Mouse (Mus musculus) heart, embryonic 11.5 days (tissue): ENCODE measurements around the gene Zbtb39. TPM values are rescaled to one million over a fixed set of nuclear protein-coding genes. Genes with fewer than 3 reads are reported as not detected.

Experiments used
- ATAC-seq: fragments of 200-750 bp; cut with Nextera tagmentation; replicated peaks from 2 replicates; pipeline ENCODE4 v1.8.0; 2017; ENCODE audit warnings: moderate library complexity; ENCODE audit not compliant: insufficient number of reproducible peaks, low FRiP score, low TSS enrichment
- H3K27ac ChIP-seq: fragments of 300-500 bp; sonication (generic); 2 replicates; pipeline ENCODE4 v1.5.1; 2014; ENCODE audit warnings: mild to moderate bottlenecking, low read depth, low read length
- H3K27me3 ChIP-seq: fragments of 300-500 bp; sonication (generic); 2 replicates; pipeline ENCODE4 v1.6.1; 2014; ENCODE audit warnings: mild to moderate bottlenecking, low read length, mixed read lengths; ENCODE audit not compliant: control insufficient read depth, insufficient read depth
- H3K36me3 ChIP-seq: fragments of 300-500 bp; sonication (generic); 2 replicates; pipeline ENCODE4 v1.6.1; 2014; ENCODE audit warnings: mild to moderate bottlenecking, low read length, moderate library complexity, mixed read lengths; ENCODE audit not compliant: control insufficient read depth, insufficient read depth
- H3K4me1 ChIP-seq: fragments of 300-500 bp; sonication (generic); 2 replicates; pipeline ENCODE4 v1.6.1; 2014; ENCODE audit warnings: low read length; ENCODE audit not compliant: control insufficient read depth, insufficient read depth
- H3K4me2 ChIP-seq: fragments of 300-500 bp; sonication (generic); 2 replicates; pipeline ENCODE4 v1.6.1; 2014; ENCODE audit warnings: mild to moderate bottlenecking, moderate library complexity
- H3K4me3 ChIP-seq: fragments of 300-500 bp; sonication (generic); 2 replicates; pipeline ENCODE4 v1.5.1; 2014; ENCODE audit warnings: low read depth, low read length
- H3K9ac ChIP-seq: fragments of 300-500 bp; sonication (generic); 2 replicates; pipeline ENCODE4 v1.6.1; 2014; ENCODE audit warnings: mild to moderate bottlenecking, low read depth, low read length, moderate library complexity
- H3K9me3 ChIP-seq: fragments of 300-500 bp; sonication (generic); replicated peaks from 2 replicates; pipeline ENCODE4 v1.6.1; 2016; ENCODE audit warnings: low read length; ENCODE audit not compliant: control insufficient read depth
- WGBS: fragments of 180-500 bp; shearing (Covaris S2); extraction: QIAGEN DNeasy Blood & Tissue Kit; methylation state at CpG from one replicate; pipeline ENCODE4 v1.1.7; 2014; ENCODE audit not compliant: insufficient replicate concordance; 5-methylcytosine and 5-hydroxymethylcytosine counted together
- polyA plus RNA-seq: library from polyadenylated mRNA; unstranded; fragments of >200 nt; fragmentation: Nextera tagmentation; extraction: Ambion mirVana; gene quantifications from 2 replicates; pipeline ENCODE4 v1.2.1, GENCODE M21; 2014

Gene Zbtb39
- polyA plus RNA-seq, 1 experiment from 2014 or later, result 4.2 TPM

DNA sequence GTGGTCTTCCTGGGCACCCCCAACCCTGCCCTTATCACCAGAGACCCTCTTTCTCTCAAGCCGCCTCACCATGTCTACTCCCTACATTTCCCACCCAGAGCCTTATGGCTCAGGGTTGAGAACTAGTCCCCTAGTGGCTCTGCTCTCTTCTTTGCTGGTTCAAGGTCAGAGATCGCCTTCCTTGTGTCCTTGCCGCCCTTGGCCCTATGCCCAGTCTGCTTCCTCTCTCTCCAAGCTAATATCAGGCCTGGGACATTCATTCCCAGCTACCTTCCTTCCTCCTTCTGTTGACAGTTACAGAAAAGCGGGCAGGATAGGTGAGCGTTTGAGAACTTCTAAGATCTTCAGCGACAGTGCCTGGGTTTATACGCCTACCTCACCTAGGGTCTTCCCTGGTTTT, 31.6 kb upstream of the Zbtb39 start:
- H3K4me1 ChIP-seq, result no peaks in the 10 kb centered on the region
- H3K9me3 ChIP-seq, result no peaks in the 10 kb centered on the region
- WGBS, result 68% methylated on average over 7 of the region's 7 CpGs
- H3K27me3 ChIP-seq, result no peaks in the 10 kb centered on the region
- no peak overlapping the region for H3K9ac ChIP-seq
- no peak overlapping the region for H3K27ac ChIP-seq
- H3K36me3 ChIP-seq, result no peaks in the 10 kb centered on the region
- no peak overlapping the region for H3K4me3 ChIP-seq
- no peak for ATAC-seq
- no peak overlapping the region for H3K4me2 ChIP-seq

GRCm38 (mm10) chr10:127708850-127709370, 30.4 kb upstream of the Zbtb39 start:
- no peak overlapping the region for H3K4me2 ChIP-seq
- no peaks in the 10 kb centered on the region for H3K9me3 ChIP-seq
- 73% methylated on average over 3 of the region's 3 CpGs for WGBS
- no peak overlapping the region for H3K9ac ChIP-seq
- no peak overlapping the region for H3K4me3 ChIP-seq
- H3K36me3 ChIP-seq, result no peaks in the 10 kb centered on the region
- H3K27ac ChIP-seq, result no peak overlapping the region
- H3K4me1 ChIP-seq, result peaks cover 4% of the 10 kb centered on the region; the same call in 1 of the 2 replicates
- no peaks in the 10 kb centered on the region for H3K27me3 ChIP-seq
- no peak for ATAC-seq

DNA sequence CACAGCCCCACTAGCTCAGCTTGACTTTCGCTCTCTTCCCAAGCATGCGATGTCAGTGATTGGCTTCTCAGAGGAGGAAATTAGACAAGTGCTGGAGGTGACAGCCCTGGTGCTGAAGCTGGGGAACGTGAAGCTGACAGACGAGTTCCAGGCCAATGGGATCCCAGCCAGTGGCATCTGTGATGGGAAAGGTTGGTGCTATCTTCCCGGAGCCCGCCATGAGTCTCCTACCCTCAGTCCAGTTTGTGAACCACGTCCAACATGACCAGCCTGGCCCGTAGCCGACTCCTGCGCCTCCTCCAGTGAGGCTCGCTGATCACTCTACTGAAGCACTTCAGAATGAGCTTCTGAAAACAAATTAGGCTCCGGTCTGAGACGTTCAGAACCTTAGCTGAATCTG, 29.0 kb upstream of the Zbtb39 start:
- 56% methylated on average over 13 of the region's 13 CpGs for WGBS
- no peak overlapping the region for H3K27ac ChIP-seq

GRCm38 (mm10) chr10:127712736-127713135, 26.6 kb upstream of the Zbtb39 start:
- no peak overlapping the region for H3K4me3 ChIP-seq
- H3K4me1 ChIP-seq, result peaks cover 4% of the 10 kb centered on the region; the same call in 1 of the 2 replicates
- H3K4me2 ChIP-seq, result no peak overlapping the region
- no peaks in the 10 kb centered on the region for H3K36me3 ChIP-seq
- no peaks in the 10 kb centered on the region for H3K27me3 ChIP-seq
- 48% methylated on average over 6 of the region's 6 CpGs for WGBS
- no peak overlapping the region for H3K27ac ChIP-seq
- H3K9ac ChIP-seq, result no peak overlapping the region
- H3K9me3 ChIP-seq, result no peaks in the 10 kb centered on the region
- no peak for ATAC-seq

More for the DNA sequence above, 29.0 kb upstream of the Zbtb39 start:
- Histone ChIP-seq H3K36me3 (no peaks in the 10 kb centered on the region), H3K9ac (no peak overlapping the region), H3K4me2 (no peak overlapping the region), H3K4me1 (peaks cover 4% of the 10 kb centered on the region; the same call in 1 of the 2 replicates), H3K9me3 (no peaks in the 10 kb centered on the region), H3K4me3 (no peak overlapping the region), H3K27me3 (no peaks in the 10 kb centered on the region)
- no peak for ATAC-seq

- peaks cover 28% of the 10 kb centered on the region for H3K27me3 ChIP-seq
- H3K27ac ChIP-seq, result peak overlapping the region; percentile 29
- no peaks in the 10 kb centered on the region for H3K36me3 ChIP-seq
- peak overlapping the region; percentile 59 for H3K4me2 ChIP-seq
- ATAC-seq, result no peak; the same call in 1 of the 2 replicates
- H3K9ac ChIP-seq, result peak overlapping the region; percentile 52; the same call in 1 of the 2 replicates
- peak overlapping the region; percentile 16 for H3K4me3 ChIP-seq
- H3K4me1 ChIP-seq, result peaks cover 10% of the 10 kb centered on the region; the same call in 1 of the 2 replicates
- no peaks in the 10 kb centered on the region for H3K9me3 ChIP-seq
- 7% methylated on average over 20 of the region's 20 CpGs for WGBS
Observed at GRCm38 (mm10) chr10:127721671-127722418, 17.5 kb upstream of the Zbtb39 start.

GRCm38 (mm10) chr10:127724178-127724577, 15.2 kb upstream of the Zbtb39 start, which contains the start of gene Tac2:
Gene Tac2, plus strand, starts transcription at chr10:127724478.
- 64% methylated on average over 3 of the region's 3 CpGs for WGBS
- H3K9ac ChIP-seq, result no peak within 1 kb of the TSS

DNA sequence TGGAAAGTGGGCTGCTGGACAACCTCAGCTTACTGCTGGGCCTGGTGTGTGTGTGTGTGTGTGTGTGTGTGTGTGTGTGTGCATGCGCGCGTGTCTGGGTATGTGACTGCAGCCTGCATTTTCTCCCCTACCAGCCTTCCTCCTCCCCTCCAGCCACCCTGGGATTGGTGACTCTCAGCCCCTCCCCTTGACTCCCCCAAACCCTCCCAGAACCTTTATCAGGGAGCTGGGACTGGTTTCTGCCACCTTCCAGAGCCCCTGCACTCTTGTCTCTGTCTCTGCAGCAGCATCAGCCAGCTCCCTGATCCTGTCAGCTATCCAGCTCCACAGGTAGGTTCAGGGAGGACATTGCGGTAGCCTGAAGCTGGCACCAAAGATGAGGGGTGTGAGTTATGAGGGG, 14.2 kb upstream of the Zbtb39 start:
- 59% methylated on average over 4 of the region's 4 CpGs for WGBS
- no peaks in the 10 kb centered on the region for H3K9me3 ChIP-seq
- ATAC-seq, result no peak
- no peaks in the 10 kb centered on the region for H3K36me3 ChIP-seq
- H3K9ac ChIP-seq, result no peak overlapping the region
- peaks cover 10% of the 10 kb centered on the region; the same call in 1 of the 2 replicates for H3K4me1 ChIP-seq
- H3K27ac ChIP-seq, result no peak overlapping the region
- no peak overlapping the region for H3K4me3 ChIP-seq
- H3K27me3 ChIP-seq, result peaks cover 30% of the 10 kb centered on the region
- no peak overlapping the region for H3K4me2 ChIP-seq

More at GRCm38 (mm10) chr10:127724178-127724577, 15.2 kb upstream of the Zbtb39 start, which contains the start of gene Tac2:
- no peak within 1 kb of the TSS for H3K27ac ChIP-seq
- H3K27me3 ChIP-seq, result peaks cover 30% of the 10 kb centered on the region
- ATAC-seq, result no peak
- H3K36me3 ChIP-seq, result no peaks in the 10 kb centered on the region
- no peaks in the 10 kb centered on the region for H3K9me3 ChIP-seq
- peaks cover 10% of the 10 kb centered on the region; the same call in 1 of the 2 replicates for H3K4me1 ChIP-seq
- no peak within 1 kb of the TSS for H3K4me2 ChIP-seq
- no peak within 1 kb of the TSS for H3K4me3 ChIP-seq

DNA sequence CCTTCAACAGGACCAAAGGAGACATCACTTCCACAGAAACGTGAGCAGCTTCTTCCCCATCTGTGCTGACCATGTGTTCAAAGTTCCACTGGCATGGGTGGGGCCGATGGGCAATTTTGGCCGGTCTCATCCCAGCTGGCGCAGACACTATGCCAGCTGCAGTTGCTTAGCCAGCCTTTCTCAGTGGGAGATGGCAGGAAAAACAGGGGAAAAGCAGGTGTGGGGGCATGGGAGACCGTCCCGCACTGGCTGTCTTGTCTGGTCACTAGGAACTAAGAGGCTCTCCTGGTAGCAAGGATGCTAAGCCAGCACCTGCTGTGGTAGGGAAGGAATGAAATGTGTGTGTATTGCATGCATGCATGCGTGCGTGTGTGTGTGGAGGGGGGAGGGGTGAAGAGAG, 10.9 kb upstream of the Zbtb39 start:
- no peak overlapping the region for H3K27ac ChIP-seq
- H3K27me3 ChIP-seq, result peaks cover 8% of the 10 kb centered on the region; the same call in 1 of the 2 replicates
- H3K36me3 ChIP-seq, result no peaks in the 10 kb centered on the region
- WGBS, result 72% methylated on average over 8 of the region's 8 CpGs
- H3K9me3 ChIP-seq, result no peaks in the 10 kb centered on the region
- no peak overlapping the region for H3K4me2 ChIP-seq
- no peak overlapping the region for H3K9ac ChIP-seq
- H3K4me1 ChIP-seq, result no peaks in the 10 kb centered on the region
- H3K4me3 ChIP-seq, result no peak overlapping the region
- ATAC-seq, result no peak
